Mouse (Mus musculus) intestine, embryonic 14.5 days (tissue): ENCODE data around the gene Gm17018. TPM values are rescaled to one million over a fixed set of nuclear protein-coding genes. Genes with fewer than 3 reads are reported as not detected.

Experiments
- polyA plus RNA-seq: library from polyadenylated mRNA; unstranded; fragments of >200 nt; fragmentation: Nextera tagmentation; extraction: Ambion mirVana; gene quantifications from 2 replicates; pipeline ENCODE4 v1.2.1, GENCODE M21; 2014

Gm17018 gene
- polyA plus RNA-seq, 1 experiment from 2014 or later = 44.0 TPM

Other genes with a start within 250 kb of the Gm17018 start
- 38.0 and 48.0 TPM in 2 replicates for gene Btrc, start 196.9 kb upstream of the Gm17018 start, polyA plus RNA-seq
- 13.5 and 14.3 TPM in 2 replicates for gene Poll, start 84 bp upstream of the Gm17018 start, polyA plus RNA-seq
- gene Fbxw4, start 99.7 kb downstream of the Gm17018 start, polyA plus RNA-seq = 5.2 and 6.1 TPM in 2 replicates
- not detected in 2 replicates for gene Fgf8, start 182.3 kb downstream of the Gm17018 start, polyA plus RNA-seq
- 16.3 and 16.7 TPM in 2 replicates for gene Npm3, start 189.0 kb downstream of the Gm17018 start, polyA plus RNA-seq
- 55.0 and 58.9 TPM in 2 replicates for gene Mgea5, start 223.2 kb downstream of the Gm17018 start, polyA plus RNA-seq